Mouse (Mus musculus): ENCODE results near the gene Pcdh11x. TPM values are rescaled to one million over a fixed set of nuclear protein-coding genes. Genes with fewer than 3 reads are reported as not detected.

The Pcdh11x gene
- total RNA-seq, 2 experiments from 2014 or later: 23.0 to 23.5 TPM

Other genes starting within 250 kb of the Pcdh11x start
- gene H2afb3, start 22.8 kb downstream of the Pcdh11x start, total RNA-seq (2021): not detected

Measured in left cerebral cortex, postnatal 36 days (tissue).